Mouse (Mus musculus): ENCODE measurements around the gene Prr23a3. TPM values are rescaled to one million over a fixed set of nuclear protein-coding genes. Genes with fewer than 3 reads are reported as not detected.

The Prr23a3 gene
- polyA plus RNA-seq (2012; ENCODE audit: low replicate concordance) = not detected in 2 replicates

GRCm38 (mm10) chr9:98864571-98864970, at the start of gene Prr23a3:
Gene Prr23a3, plus strand, starts transcription at chr9:98864767.

GRCm38 (mm10) chr9:98842117-98842516, 22.4 kb upstream of the Prr23a3 start, which contains the start of gene Prr23a1:
Gene Prr23a1, plus strand, starts transcription at chr9:98842503.

GRCm38 (mm10) chr9:98856210-98856609, 8.4 kb upstream of the Prr23a3 start, which contains the start of gene Prr23a2:
Gene Prr23a2, plus strand, starts transcription at chr9:98856494.

GRCm38 (mm10) chr9:98902819-98903218, 38.3 kb downstream of the Prr23a3 start, which contains the start of gene 7420426K07Rik:
Gene 7420426K07Rik, plus strand, starts transcription at chr9:98903119.

Other genes with a start within 250 kb of the Prr23a3 start
- not detected in 2 replicates for gene Prr23a1, start 22.3 kb upstream of the Prr23a3 start, polyA plus RNA-seq (2012; ENCODE audit: low replicate concordance)
- gene Prr23a2, start 8.3 kb upstream of the Prr23a3 start, polyA plus RNA-seq (2012; ENCODE audit: low replicate concordance) = not detected in 2 replicates
- not detected in 2 replicates for gene 7420426K07Rik, start 38.4 kb downstream of the Prr23a3 start, polyA plus RNA-seq (2012; ENCODE audit: low replicate concordance)
- gene Foxl2, start 90.5 kb downstream of the Prr23a3 start, polyA plus RNA-seq (2012; ENCODE audit: low replicate concordance) = not detected in 2 replicates
- gene Faim, start 121.6 kb downstream of the Prr23a3 start, polyA plus RNA-seq (2012; ENCODE audit: low replicate concordance) = 14.3 and 17.8 TPM in 2 replicates
- gene Gm1123, start 170.9 kb downstream of the Prr23a3 start, polyA plus RNA-seq (2012; ENCODE audit: low replicate concordance) = not detected in 2 replicates